Mouse (Mus musculus) erythroblast, embryonic 14.5 days (primary cell): ENCODE results near the gene Fndc10.
"Not testable (repeated sequence)": the region's sequence is repeated elsewhere in the genome, so short reads cannot be mapped to it uniquely, and the experiment has no call there.

Experiments
- GATA1 ChIP-seq: IDR thresholded peaks from 2 replicates; pipeline ENCODE4 v1.6.1; 2012; ENCODE audit warnings: low read length, inconsistent platforms, mixed read lengths
- TAL1 ChIP-seq: IDR thresholded peaks from 3 replicates; pipeline ENCODE4 v1.6.1; 2012; ENCODE audit warnings: low read length, inconsistent platforms, mixed read lengths

DNA sequence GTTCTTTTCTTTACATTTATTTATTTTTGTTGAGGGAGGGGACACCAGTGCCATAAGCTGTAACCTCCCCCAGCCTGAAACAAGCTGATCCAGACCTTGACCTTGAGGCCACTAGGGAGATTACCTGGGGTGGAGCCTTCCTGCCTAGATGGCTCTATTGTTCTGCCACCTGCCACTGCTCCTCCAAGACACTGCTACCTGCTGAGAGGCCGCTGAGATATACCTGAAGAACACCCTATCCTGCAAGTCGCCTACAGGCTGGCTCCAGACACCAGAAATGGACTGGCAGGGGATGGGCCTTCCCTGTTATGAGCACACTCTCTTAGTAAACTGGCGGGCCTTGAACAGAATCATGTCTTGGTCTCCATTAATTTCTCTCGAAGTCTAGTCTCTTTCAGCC, 23.9 kb upstream of the Fndc10 start:
- TF ChIP-seq TAL1, GATA1: not testable (repeated sequence)
